Mouse (Mus musculus): Measurements from ENCODE around the gene Clta. TPM values are rescaled to one million over a fixed set of nuclear protein-coding genes. Genes with fewer than 3 reads are reported as not detected.

Gene Clta
- polyA plus RNA-seq, 1 experiment from 2014 or later, result 194 TPM

DNA sequence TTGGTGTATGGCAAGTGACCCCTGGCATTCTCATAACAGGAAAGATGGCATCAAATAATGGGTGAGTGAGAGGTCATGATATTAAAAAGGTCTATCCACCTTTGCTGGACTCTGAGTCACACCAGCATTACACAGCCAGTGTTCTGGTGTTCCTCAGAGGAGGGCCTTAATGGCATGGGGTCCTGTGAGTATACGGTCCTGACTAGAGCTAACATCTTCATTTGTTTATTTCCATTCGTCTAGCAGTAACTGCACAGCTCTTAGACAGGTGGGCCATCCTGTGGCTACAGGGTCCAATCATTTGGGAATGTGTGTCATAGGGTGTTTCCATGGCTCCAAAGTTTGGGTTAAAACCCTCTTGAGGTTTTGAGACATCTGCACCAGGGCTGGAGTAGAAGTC, 9.9 kb upstream of the Clta start:
- ATAC-seq (ENCODE audit: low FRiP score, low TSS enrichment) (no peak), DNase-seq (ENCODE audit: low spot score) (no peak)
- TF ChIP-seq CTCF (IDR thresholded peaks at IDR 0.05; ENCODE audit: low read depth), result no peak
- TF ChIP-seq EP300 (optimal IDR thresholded peaks at IDR 0.05), result no peak
- 65% methylated on average over 2 of the region's 2 CpGs for WGBS
- Histone ChIP-seq H3K4me1 (replicated peaks; ENCODE audit: control insufficient read depth, insufficient read depth) (no peaks in the 10 kb centered on the region), H3K9me3 (ENCODE audit: control insufficient read depth, low read length) (no peaks in the 10 kb centered on the region), H3K4me3 (ENCODE audit: low read depth, low read length) (no peak overlapping the region), H3K27ac (replicated peaks) (no peak overlapping the region), H3K27me3 (ENCODE audit: control insufficient read depth, insufficient read depth, low read length) (no peaks in the 10 kb centered on the region), H3K36me3 (ENCODE audit: control insufficient read depth, insufficient read depth, low read length) (no peaks in the 10 kb centered on the region), H3K9ac (ENCODE audit: low read length) (no peak overlapping the region), H3K4me2 (replicated peaks; ENCODE audit: low read depth) (no peak overlapping the region)

DNA sequence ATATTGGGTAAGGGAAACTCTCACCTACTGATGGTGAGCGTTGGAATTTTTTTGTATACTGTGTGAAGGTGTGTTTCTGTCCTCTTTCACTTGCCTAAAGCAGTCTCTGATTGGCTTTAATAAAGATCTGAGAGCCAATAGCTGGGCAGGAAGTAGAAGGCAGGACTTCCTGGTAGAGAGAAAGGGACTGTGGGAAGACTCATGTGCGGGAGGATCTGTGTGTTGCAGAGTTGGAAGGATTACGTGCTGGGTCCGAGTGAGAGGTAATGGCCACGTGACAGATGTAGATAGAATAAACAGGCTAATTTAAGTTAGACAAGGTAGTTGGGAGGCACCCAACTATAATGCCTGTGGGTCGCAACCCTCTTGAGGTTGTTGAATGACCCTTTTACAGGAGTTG, 630 bp upstream of the Clta start:
- Histone ChIP-seq H3K9ac (ENCODE audit: low read length) (no peak overlapping the region), H3K4me2 (replicated peaks; ENCODE audit: low read depth) (no peak overlapping the region), H3K36me3 (ENCODE audit: control insufficient read depth, insufficient read depth, low read length) (no peaks in the 10 kb centered on the region), H3K9me3 (ENCODE audit: control insufficient read depth, low read length) (no peaks in the 10 kb centered on the region), H3K27me3 (ENCODE audit: control insufficient read depth, insufficient read depth, low read length) (no peaks in the 10 kb centered on the region), H3K27ac (replicated peaks) (no peak overlapping the region), H3K4me1 (replicated peaks; ENCODE audit: control insufficient read depth, insufficient read depth) (no peaks in the 10 kb centered on the region), H3K4me3 (ENCODE audit: low read depth, low read length) (no peak overlapping the region)
- DNase-seq (ENCODE audit: low spot score), result no peak
- ATAC-seq (ENCODE audit: low FRiP score, low TSS enrichment), result no peak
- TF ChIP-seq CTCF (IDR thresholded peaks at IDR 0.05; ENCODE audit: low read depth) (no peak), EP300 (optimal IDR thresholded peaks at IDR 0.05) (no peak)
- WGBS, result 66% methylated on average over 6 of the region's 6 CpGs

DNA sequence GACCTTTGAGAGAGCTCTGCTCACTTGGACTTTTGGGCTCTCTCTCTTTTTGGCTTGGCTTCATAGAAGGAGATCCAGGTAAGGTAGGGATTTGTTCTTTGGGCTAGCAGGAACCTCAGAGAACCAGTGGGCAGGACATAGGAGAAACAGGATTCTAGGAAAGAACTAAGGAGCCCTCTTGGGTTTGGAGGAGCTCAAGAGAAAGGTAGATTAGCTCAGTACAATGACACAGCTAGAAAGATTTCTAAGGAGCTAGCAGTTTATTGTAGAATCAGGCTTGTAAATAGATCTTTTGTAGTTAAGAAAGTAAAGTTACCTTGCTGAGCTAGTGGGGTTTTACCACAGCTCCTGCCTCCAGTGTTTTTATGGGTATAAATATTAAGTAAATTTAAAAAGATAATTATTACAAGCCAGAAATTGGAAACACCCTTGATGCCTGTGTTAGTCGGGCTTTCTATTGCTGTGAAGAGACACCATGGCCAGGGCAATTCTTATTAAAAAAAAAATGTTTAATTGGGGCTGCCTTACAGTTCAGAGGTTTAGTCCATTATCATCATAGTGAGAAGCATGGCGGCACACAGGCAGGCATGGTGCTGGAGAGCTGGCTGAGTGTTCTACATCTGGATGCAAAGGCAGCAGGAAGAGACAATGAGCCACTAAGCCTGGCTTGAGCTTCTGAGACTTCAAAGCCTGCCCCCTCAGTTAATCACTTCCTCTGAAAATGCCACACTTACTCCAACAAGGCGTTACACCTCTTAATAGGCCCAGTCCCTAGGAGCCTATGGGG, 564 bp downstream of the Clta start:
- no peak for DNase-seq (ENCODE audit: low spot score)
- H3K27ac ChIP-seq (replicated peaks), result no peak overlapping the region
- no peak for ATAC-seq (ENCODE audit: low FRiP score, low TSS enrichment)
- no peaks in the 10 kb centered on the region for H3K27me3 ChIP-seq (ENCODE audit: control insufficient read depth, insufficient read depth, low read length)
- H3K9me3 ChIP-seq (ENCODE audit: control insufficient read depth, low read length), result no peaks in the 10 kb centered on the region
- no peak overlapping the region for H3K9ac ChIP-seq (ENCODE audit: low read length)
- H3K4me3 ChIP-seq (ENCODE audit: low read depth, low read length), result no peak overlapping the region
- WGBS, result 65% methylated on average over 3 of the region's 3 CpGs
- TF ChIP-seq EP300 (optimal IDR thresholded peaks at IDR 0.05) (no peak), CTCF (IDR thresholded peaks at IDR 0.05; ENCODE audit: low read depth) (no peak)
- no peaks in the 10 kb centered on the region for H3K36me3 ChIP-seq (ENCODE audit: control insufficient read depth, insufficient read depth, low read length)
- H3K4me1 ChIP-seq (replicated peaks; ENCODE audit: control insufficient read depth, insufficient read depth), result no peaks in the 10 kb centered on the region
- H3K4me2 ChIP-seq (replicated peaks; ENCODE audit: low read depth), result no peak overlapping the region

DNA sequence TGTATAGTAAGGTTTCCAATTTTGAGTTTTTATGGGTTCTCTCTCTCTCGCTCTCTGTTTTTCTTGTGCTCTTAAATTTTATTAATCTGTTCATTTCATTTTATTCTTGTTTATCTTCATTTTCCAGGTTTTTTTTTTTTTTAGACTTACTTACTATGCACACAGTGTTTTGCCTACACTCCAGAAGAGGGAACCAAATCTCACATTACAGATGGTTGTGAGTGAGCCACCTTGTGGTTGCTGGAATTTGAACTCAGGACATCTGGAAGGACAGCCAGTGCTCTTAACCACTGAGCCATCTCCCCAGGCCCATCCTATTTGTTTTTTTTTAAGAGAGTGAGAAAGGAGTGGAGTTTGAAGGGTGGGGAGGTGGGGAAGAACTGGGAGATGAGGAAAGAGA, 5.9 kb downstream of the Clta start:
- 92% methylated on average over 1 of the region's 1 CpGs for WGBS
- TF ChIP-seq CTCF (IDR thresholded peaks at IDR 0.05; ENCODE audit: low read depth) (peak; percentile 45), EP300 (optimal IDR thresholded peaks at IDR 0.05) (no peak)
- peaks cover 7% of the 10 kb centered on the region for H3K4me1 ChIP-seq (replicated peaks; ENCODE audit: control insufficient read depth, insufficient read depth)
- no peak overlapping the region for H3K4me2 ChIP-seq (replicated peaks; ENCODE audit: low read depth)
- H3K9me3 ChIP-seq (ENCODE audit: control insufficient read depth, low read length), result no peaks in the 10 kb centered on the region
- H3K27ac ChIP-seq (replicated peaks), result no peak overlapping the region
- no peak for DNase-seq (ENCODE audit: low spot score)
- ATAC-seq (ENCODE audit: low FRiP score, low TSS enrichment), result no peak
- H3K27me3 ChIP-seq (ENCODE audit: control insufficient read depth, insufficient read depth, low read length), result no peaks in the 10 kb centered on the region
- no peak overlapping the region for H3K9ac ChIP-seq (ENCODE audit: low read length)
- no peak overlapping the region for H3K4me3 ChIP-seq (ENCODE audit: low read depth, low read length)
- no peaks in the 10 kb centered on the region for H3K36me3 ChIP-seq (ENCODE audit: control insufficient read depth, insufficient read depth, low read length)

DNA sequence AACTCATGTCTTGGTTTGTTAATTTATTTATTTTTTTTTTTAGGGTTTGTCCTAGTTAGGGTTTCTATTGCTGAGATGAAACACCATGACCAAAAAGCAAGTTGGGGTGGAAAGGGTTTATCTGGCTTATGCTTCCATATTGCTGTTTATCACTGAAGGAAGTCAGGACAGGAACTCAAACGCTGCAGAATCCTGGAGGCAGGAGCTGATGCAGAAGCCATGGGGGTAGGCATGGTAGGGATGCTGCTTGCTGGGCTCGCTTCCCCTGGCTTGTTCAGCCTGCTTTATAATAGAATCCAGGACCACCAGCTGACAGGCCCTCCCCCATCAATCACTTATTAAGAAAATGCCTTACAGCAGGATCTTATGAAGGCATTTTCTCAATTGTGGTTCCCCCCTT, 6.6 kb downstream of the Clta start:
- TF ChIP-seq CTCF (IDR thresholded peaks at IDR 0.05; ENCODE audit: low read depth), result no peak

DNA sequence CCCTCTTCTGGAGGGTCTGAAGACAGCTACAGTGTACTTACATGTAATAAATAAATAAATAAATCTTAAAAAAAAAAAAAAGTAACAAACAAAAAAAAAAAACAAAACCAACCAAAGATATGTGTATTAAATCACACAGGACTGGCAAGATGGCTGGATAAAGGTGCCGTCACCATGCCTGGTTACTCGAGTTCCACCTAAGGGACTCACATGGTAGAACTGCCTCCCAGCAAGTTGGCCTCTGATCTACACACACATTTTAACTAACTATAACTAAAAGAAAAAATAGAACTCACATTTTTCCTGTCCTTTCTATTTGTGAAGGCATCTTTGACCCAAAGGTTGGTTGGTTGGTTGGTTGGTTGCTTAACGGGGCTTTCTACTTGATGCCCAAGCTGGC, 7.5 kb downstream of the Clta start:
- Histone ChIP-seq H3K4me3 (ENCODE audit: low read depth, low read length) (peak overlapping the region; percentile 99), H3K4me1 (replicated peaks; ENCODE audit: control insufficient read depth, insufficient read depth) (peaks cover 7% of the 10 kb centered on the region), H3K36me3 (ENCODE audit: control insufficient read depth, insufficient read depth, low read length) (no peaks in the 10 kb centered on the region), H3K9ac (ENCODE audit: low read length) (peak overlapping the region; percentile 62), H3K27ac (replicated peaks) (peak overlapping the region; percentile 5; the same call in 1 of the 2 replicates), H3K4me2 (replicated peaks; ENCODE audit: low read depth) (peak overlapping the region; percentile 90), H3K27me3 (ENCODE audit: control insufficient read depth, insufficient read depth, low read length) (no peaks in the 10 kb centered on the region), H3K9me3 (ENCODE audit: control insufficient read depth, low read length) (no peaks in the 10 kb centered on the region)
- DNase-seq (ENCODE audit: low spot score) (no peak), ATAC-seq (ENCODE audit: low FRiP score, low TSS enrichment) (no peak)
- WGBS, result 85% methylated on average over 3 of the region's 3 CpGs
- TF ChIP-seq EP300 (optimal IDR thresholded peaks at IDR 0.05) (no peak), CTCF (IDR thresholded peaks at IDR 0.05; ENCODE audit: low read depth) (no peak)

More for the DNA sequence above, 6.6 kb downstream of the Clta start:
- ATAC-seq (ENCODE audit: low FRiP score, low TSS enrichment) (no peak), DNase-seq (ENCODE audit: low spot score) (no peak)
- H3K27ac ChIP-seq (replicated peaks), result no peak overlapping the region
- no peaks in the 10 kb centered on the region for H3K27me3 ChIP-seq (ENCODE audit: control insufficient read depth, insufficient read depth, low read length)
- no peak overlapping the region for H3K4me2 ChIP-seq (replicated peaks; ENCODE audit: low read depth)
- H3K4me1 ChIP-seq (replicated peaks; ENCODE audit: control insufficient read depth, insufficient read depth), result peaks cover 7% of the 10 kb centered on the region
- 48% methylated on average over 2 of the region's 2 CpGs for WGBS
- H3K9ac ChIP-seq (ENCODE audit: low read length), result no peak overlapping the region
- H3K36me3 ChIP-seq (ENCODE audit: control insufficient read depth, insufficient read depth, low read length), result no peaks in the 10 kb centered on the region
- H3K9me3 ChIP-seq (ENCODE audit: control insufficient read depth, low read length), result no peaks in the 10 kb centered on the region
- H3K4me3 ChIP-seq (ENCODE audit: low read depth, low read length), result no peak overlapping the region
